Mouse (Mus musculus): Measurements from ENCODE around the gene Rcvrn. TPM values are rescaled to one million over a fixed set of nuclear protein-coding genes. Genes with fewer than 3 reads are reported as not detected.

Rcvrn gene
- polyA plus RNA-seq, 2 experiments from 2014 or later: not detected

Other genes with a start within 250 kb of the Rcvrn start
- under 1 TPM; 0.34 to 0.52 TPM for gene Gas7, start 239.9 kb upstream of the Rcvrn start, polyA plus RNA-seq (2017; shearing (Covaris generic))
- gene Glp2r, start 75.8 kb downstream of the Rcvrn start, polyA plus RNA-seq (2017; shearing (Covaris generic)): not detected
- gene Gsg1l2, start 79.3 kb downstream of the Rcvrn start, polyA plus RNA-seq (2017; shearing (Covaris generic)): not detected
- gene Dhrs7c, start 102.9 kb downstream of the Rcvrn start, polyA plus RNA-seq (2017; shearing (Covaris generic)): not detected
- gene Usp43, start 226.8 kb downstream of the Rcvrn start, polyA plus RNA-seq (2017; shearing (Covaris generic)): not detected